Mouse (Mus musculus): ENCODE results near the gene Sec13. TPM values are rescaled to one million over a fixed set of nuclear protein-coding genes. Genes with fewer than 3 reads are reported as not detected.
A peak's percentile ranks its signal among the peaks of the same experiment; 100 is the strongest.

The Sec13 gene
- polyA plus RNA-seq, 1 experiment = 37.7 TPM

GRCm38 (mm10) chr6:113692661-113693133 lies 47.8 kb downstream of the Sec13 start:
- TF ChIP-seq FLI1 (IDR thresholded peaks at IDR 0.05; ENCODE audit: low read length) = no peak
- no peak for TF ChIP-seq GATA1 (IDR thresholded peaks at IDR 0.05; ENCODE audit: borderline replicate concordance, low read length)
- H3K27me3 ChIP-seq (replicated peaks) = no peaks in the 10 kb centered on the region
- no peaks in the 10 kb centered on the region for H3K9me3 ChIP-seq
- H3K4me1 ChIP-seq = peaks cover 74% of the 10 kb centered on the region
- peaks cover 11% of the 10 kb centered on the region for H3K36me3 ChIP-seq (replicated peaks; ENCODE audit: low read length)
- peak overlapping the region; percentile 2 for H3K4me3 ChIP-seq (replicated peaks)

DNA sequence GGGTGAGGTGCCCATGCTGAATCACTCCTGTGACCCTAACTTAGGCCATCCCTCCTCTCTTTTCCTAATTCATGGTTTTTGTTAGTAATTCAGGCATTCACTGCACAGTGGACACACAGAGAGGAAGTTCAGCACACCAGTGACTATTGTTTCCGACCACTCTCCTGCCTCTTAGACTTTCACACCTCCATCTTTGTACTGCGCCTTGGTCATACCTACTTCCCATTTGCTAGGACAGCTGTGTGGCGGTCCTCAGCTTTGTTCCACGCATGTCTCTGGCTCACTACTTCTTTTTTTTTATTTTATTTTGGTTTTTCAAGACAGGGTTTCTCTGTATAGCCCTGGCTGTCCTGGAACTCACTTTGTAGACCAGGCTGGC lies 49.5 kb downstream of the Sec13 start:
- no peak for TF ChIP-seq FLI1 (IDR thresholded peaks at IDR 0.05; ENCODE audit: low read length)
- no peak for TF ChIP-seq GATA1 (IDR thresholded peaks at IDR 0.05; ENCODE audit: borderline replicate concordance, low read length)
- Histone ChIP-seq H3K9me3 (no peaks in the 10 kb centered on the region), H3K27me3 (replicated peaks) (no peaks in the 10 kb centered on the region), H3K36me3 (replicated peaks; ENCODE audit: low read length) (peaks cover 11% of the 10 kb centered on the region), H3K4me1 (peaks cover 72% of the 10 kb centered on the region), H3K4me3 (replicated peaks) (peak overlapping the region; percentile 88)

DNA sequence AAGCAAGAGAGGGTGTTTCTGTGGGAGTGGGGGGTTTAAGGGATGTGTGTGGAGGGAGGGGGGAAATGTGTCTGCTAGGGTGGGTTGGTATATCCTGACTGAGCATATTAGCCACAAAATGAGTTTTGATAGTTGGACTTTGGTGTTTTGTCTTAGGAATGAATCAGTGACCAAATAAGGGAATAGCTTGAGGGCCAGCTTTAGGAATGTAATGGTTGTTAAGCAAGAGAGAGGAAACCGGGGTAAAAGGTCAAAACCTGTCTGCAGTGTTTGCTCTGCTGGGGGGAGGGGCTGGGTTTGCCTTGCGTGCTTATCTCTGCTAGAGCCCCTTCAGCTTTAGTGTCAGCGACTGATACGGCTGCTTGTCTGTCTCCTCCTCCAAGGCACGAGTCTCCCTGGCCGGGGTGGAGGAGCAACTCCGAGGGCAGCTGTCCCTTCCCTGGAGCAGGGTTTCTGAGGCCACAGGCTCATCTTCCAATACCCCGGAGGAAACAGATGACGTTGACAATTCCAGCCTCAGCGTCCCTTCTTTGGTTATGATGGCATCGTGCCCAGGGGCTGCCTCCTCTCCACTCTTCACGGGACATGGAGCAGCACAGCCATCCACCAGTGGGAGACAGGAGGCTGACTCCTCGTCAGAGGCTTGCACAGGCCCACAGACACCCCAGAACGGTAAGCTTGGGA lies 50.0 kb downstream of the Sec13 start:
- peaks cover 69% of the 10 kb centered on the region for H3K4me1 ChIP-seq
- H3K36me3 ChIP-seq (replicated peaks; ENCODE audit: low read length) = peaks cover 11% of the 10 kb centered on the region
- TF ChIP-seq FLI1 (IDR thresholded peaks at IDR 0.05; ENCODE audit: low read length) = no peak
- TF ChIP-seq GATA1 (IDR thresholded peaks at IDR 0.05; ENCODE audit: borderline replicate concordance, low read length) = no peak
- peak overlapping the region; percentile 88 for H3K4me3 ChIP-seq (replicated peaks)
- no peaks in the 10 kb centered on the region for H3K27me3 ChIP-seq (replicated peaks)
- H3K9me3 ChIP-seq = no peaks in the 10 kb centered on the region

DNA sequence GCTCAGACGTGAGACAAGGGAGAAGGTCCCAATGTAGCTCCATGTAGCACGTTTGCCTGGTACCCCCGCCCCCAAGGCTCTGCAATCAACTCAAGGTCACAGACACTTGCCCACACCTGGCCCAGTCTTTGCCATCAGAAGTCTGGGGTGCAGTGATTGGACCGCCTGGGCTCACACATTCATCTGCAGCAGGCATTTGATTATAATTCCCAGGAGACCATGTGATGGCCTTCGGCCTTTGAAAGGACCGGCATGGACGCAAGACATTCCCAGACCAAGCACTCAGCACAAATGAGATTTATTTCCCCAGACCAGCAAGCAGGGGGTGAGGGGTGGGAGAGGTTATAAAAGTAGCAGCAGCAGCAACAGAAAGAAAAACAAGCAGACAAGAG lies 50.5 kb downstream of the Sec13 start:
- Histone ChIP-seq H3K4me3 (replicated peaks) (peak overlapping the region; percentile 0), H3K36me3 (replicated peaks; ENCODE audit: low read length) (peaks cover 11% of the 10 kb centered on the region), H3K9me3 (no peaks in the 10 kb centered on the region), H3K27me3 (replicated peaks) (no peaks in the 10 kb centered on the region), H3K4me1 (peaks cover 69% of the 10 kb centered on the region)
- TF ChIP-seq FLI1 (IDR thresholded peaks at IDR 0.05; ENCODE audit: low read length) = no peak
- TF ChIP-seq GATA1 (IDR thresholded peaks at IDR 0.05; ENCODE audit: borderline replicate concordance, low read length) = no peak

DNA sequence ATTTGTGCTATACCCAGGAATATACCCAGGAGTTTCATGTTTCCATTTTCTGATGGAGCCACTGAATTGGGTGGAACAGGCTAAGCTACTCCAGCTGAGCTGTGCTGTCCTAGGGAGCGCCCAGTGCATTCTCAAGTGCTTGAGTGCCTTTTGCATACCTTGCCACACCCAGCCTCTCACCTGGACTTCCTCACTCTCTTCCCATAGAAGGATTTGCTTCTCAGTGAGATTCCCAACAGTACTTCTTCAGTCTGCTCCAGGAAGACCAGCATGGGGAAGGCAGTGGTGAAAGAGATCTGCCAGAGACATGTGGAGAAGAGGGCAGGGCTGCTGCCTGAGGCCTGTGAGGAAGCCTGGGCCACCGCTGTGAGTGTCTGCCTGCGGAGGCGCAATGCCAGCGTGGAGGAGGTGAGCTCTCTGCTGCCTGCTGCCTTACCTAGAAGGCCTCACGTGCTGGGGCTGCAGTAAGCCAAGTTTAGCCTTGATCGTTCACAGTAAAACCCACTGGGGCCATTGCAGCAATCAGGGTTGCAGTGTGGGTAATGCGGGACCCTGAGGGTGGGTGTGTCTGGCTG lies 53.9 kb downstream of the Sec13 start:
- no peak for TF ChIP-seq GATA1 (IDR thresholded peaks at IDR 0.05; ENCODE audit: borderline replicate concordance, low read length)
- H3K4me3 ChIP-seq (replicated peaks) = no peak overlapping the region
- peaks cover 48% of the 10 kb centered on the region for H3K4me1 ChIP-seq
- no peaks in the 10 kb centered on the region for H3K36me3 ChIP-seq (replicated peaks; ENCODE audit: low read length)
- H3K9me3 ChIP-seq = no peaks in the 10 kb centered on the region
- no peaks in the 10 kb centered on the region for H3K27me3 ChIP-seq (replicated peaks)

DNA sequence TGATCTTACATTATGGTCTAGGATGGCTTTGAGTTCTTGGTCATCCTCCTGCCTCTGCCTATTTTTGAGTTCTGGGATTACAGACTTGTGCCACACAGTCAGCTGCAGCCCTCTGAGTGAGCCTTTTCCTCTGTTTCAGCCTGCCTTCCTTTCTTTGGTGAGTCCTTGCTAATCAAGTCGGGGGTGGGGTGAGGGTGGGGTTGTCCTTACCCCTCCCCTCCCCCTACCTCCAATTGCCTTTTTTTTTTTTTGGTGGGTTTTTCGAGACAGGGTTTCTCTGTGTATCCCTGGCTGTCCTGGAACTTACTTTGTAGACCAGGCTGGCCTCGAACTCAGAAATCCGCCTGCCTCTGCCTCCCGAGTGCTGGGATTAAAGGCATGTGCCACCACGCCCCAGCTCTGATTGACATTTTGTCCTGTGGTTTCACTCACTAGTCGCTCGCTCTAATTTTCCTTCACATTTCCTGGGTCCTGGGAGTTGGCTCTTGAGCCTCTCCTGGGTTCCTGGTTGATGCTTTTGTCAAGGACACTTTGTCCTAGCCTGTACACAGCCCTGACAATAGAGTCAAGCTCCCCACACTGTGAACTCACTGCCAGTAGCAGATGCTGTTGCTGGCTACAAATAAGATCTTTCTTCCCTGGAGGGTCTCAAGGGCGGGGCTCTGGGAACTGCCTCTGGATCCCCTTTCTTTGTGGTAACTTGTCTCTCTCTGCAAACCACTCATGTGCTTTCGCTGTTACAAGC lies 57.3 kb downstream of the Sec13 start:
- H3K9me3 ChIP-seq = no peaks in the 10 kb centered on the region
- H3K27me3 ChIP-seq (replicated peaks) = peaks cover 7% of the 10 kb centered on the region
- H3K4me1 ChIP-seq = peaks cover 41% of the 10 kb centered on the region
- TF ChIP-seq GATA1 (IDR thresholded peaks at IDR 0.05; ENCODE audit: borderline replicate concordance, low read length) = no peak
- no peak for TF ChIP-seq FLI1 (IDR thresholded peaks at IDR 0.05; ENCODE audit: low read length)
- H3K36me3 ChIP-seq (replicated peaks; ENCODE audit: low read length) = no peaks in the 10 kb centered on the region
- H3K4me3 ChIP-seq (replicated peaks) = no peak overlapping the region

DNA sequence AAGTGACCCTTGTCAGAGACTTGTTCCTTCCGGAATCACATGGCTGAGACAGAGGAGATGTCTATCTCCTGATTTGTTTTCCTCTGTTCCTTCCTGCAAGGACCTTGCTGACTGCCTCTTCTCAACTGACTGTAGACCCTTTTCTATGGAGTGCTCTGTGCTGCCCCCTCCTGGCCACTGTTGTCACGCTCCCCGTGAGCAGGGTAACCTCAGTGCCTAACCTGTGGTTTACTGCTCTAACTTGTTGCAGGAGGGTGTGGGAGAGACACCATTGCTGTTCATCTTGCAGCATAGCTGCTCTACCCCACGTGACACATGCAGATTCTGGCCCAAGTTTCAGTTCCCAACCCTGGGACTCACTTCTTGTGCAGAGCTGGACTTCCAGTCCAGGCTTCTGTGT lies 59.3 kb downstream of the Sec13 start:
- peaks cover 35% of the 10 kb centered on the region for H3K4me1 ChIP-seq
- no peaks in the 10 kb centered on the region for H3K36me3 ChIP-seq (replicated peaks; ENCODE audit: low read length)

DNA sequence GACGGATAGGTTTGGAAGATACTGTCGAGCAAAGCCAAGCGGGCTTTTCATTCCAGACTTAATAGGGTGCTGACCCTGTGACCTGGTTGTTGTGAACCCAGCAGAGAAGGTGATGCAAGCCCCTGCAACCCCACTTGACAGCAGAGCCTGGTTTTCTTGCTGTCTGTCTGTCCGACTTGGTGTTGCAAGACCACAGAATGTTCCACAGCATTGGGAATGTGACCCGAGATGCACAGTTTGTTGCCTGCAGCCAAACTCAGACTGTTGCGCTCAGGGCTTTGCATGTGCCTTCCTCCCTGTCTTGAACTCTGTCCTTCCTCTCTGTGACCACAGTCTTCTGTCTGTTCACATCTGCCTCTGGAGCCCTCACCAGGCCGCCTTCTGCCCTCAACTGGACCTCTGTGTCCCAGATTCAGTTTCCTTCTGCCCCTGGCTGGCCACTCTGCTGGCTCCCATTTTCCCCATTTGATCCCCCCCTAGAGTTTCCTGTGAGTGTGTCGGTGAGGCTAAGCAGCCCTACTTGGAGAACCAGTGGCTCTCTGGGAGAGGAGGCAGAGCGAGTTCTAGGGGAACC lies 60.5 kb downstream of the Sec13 start:
- peak overlapping the region; percentile 4 for H3K4me3 ChIP-seq (replicated peaks)
- TF ChIP-seq GATA1 (IDR thresholded peaks at IDR 0.05; ENCODE audit: borderline replicate concordance, low read length) = no peak
- no peak for TF ChIP-seq FLI1 (IDR thresholded peaks at IDR 0.05; ENCODE audit: low read length)
- no peaks in the 10 kb centered on the region for H3K9me3 ChIP-seq
- H3K4me1 ChIP-seq = peaks cover 33% of the 10 kb centered on the region
- peaks cover 19% of the 10 kb centered on the region for H3K27me3 ChIP-seq (replicated peaks)
- H3K36me3 ChIP-seq (replicated peaks; ENCODE audit: low read length) = no peaks in the 10 kb centered on the region

More for the DNA sequence above, 59.3 kb downstream of the Sec13 start:
- TF ChIP-seq FLI1 (IDR thresholded peaks at IDR 0.05; ENCODE audit: low read length) = no peak
- TF ChIP-seq GATA1 (IDR thresholded peaks at IDR 0.05; ENCODE audit: borderline replicate concordance, low read length) = no peak
- H3K4me3 ChIP-seq (replicated peaks) = peak overlapping the region; percentile 69
- H3K9me3 ChIP-seq = no peaks in the 10 kb centered on the region
- peaks cover 19% of the 10 kb centered on the region for H3K27me3 ChIP-seq (replicated peaks)

- Histone ChIP-seq H3K4me1 (peaks cover 32% of the 10 kb centered on the region), H3K36me3 (replicated peaks; ENCODE audit: low read length) (no peaks in the 10 kb centered on the region), H3K9me3 (no peaks in the 10 kb centered on the region), H3K4me3 (replicated peaks) (no peak overlapping the region), H3K27me3 (replicated peaks) (peaks cover 26% of the 10 kb centered on the region)
- TF ChIP-seq GATA1 (IDR thresholded peaks at IDR 0.05; ENCODE audit: borderline replicate concordance, low read length) (no peak), FLI1 (IDR thresholded peaks at IDR 0.05; ENCODE audit: low read length) (no peak)
Measured at GRCm38 (mm10) chr6:113678246-113679012, 62.1 kb downstream of the Sec13 start.

Other genes with a start within 250 kb of the Sec13 start
- gene Prrt3, start 238.8 kb downstream of the Sec13 start, polyA plus RNA-seq (2012; ENCODE audit: insufficient read depth, low replicate concordance) = 0.57 TPM in 1 of 2 replicates, not detected in the other
- 28.9 and 48.3 TPM in 2 replicates for gene Emc3, start 209.1 kb downstream of the Sec13 start, polyA plus RNA-seq (2012; ENCODE audit: insufficient read depth, low replicate concordance)
- gene Fancd2, start 209.1 kb downstream of the Sec13 start, polyA plus RNA-seq (2012; ENCODE audit: insufficient read depth, low replicate concordance) = 0.08 and 6.4 TPM in 2 replicates
- gene Fancd2os, start 140.0 kb downstream of the Sec13 start, polyA plus RNA-seq (2012; ENCODE audit: insufficient read depth, low replicate concordance) = not detected in 2 replicates
- 5.0 and 27.4 TPM in 2 replicates for gene Brk1, start 136.0 kb downstream of the Sec13 start, polyA plus RNA-seq (2012; ENCODE audit: insufficient read depth, low replicate concordance)
- 2.8 and 7.5 TPM in 2 replicates for gene Vhl, start 116.8 kb downstream of the Sec13 start, polyA plus RNA-seq (2012; ENCODE audit: insufficient read depth, low replicate concordance)
- 31.8 and 48.4 TPM in 2 replicates for gene Irak2, start 102.3 kb downstream of the Sec13 start, polyA plus RNA-seq (2012; ENCODE audit: insufficient read depth, low replicate concordance)
- gene Tatdn2, start 43.7 kb downstream of the Sec13 start, polyA plus RNA-seq (2012; ENCODE audit: insufficient read depth, low replicate concordance) = 10.1 and 13.2 TPM in 2 replicates
- gene Ghrl, start 20.9 kb downstream of the Sec13 start, polyA plus RNA-seq (2012; ENCODE audit: insufficient read depth, low replicate concordance) = 2.5 TPM in 1 of 2 replicates, not detected in the other

Measured in megakaryocyte, embryonic 14.5 days (primary cell).